Mouse (Mus musculus) cerebellum, adult 9-11 months (tissue): ENCODE measurements around the gene Gm8947.

Experiments
- DNase-seq: peaks from one replicate; pipeline ENCODE4 v3.0.0; 2022

Gm8947 gene

GRCm38 (mm10) chr1:151228320-151228989, 36.3 kb downstream of the Gm8947 start:
- DNase-seq = no peak

DNA sequence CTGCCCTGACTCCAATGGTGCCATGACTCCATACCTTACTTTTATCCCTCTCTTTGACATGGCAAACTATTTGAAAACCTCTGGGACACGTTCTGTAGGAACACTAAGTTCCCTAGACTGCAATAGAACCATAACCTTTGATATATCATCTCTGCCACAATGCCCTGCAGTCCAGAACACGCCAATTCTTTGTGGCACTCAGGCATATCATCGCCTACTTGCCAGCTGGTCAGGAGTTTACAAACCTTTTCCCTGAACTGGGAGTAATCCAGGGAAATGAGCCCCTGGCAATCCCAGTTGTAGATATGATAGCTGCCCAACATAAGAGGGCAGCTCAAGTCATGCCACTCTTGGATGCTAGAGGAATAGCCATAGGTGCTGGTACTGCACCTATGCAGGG, 40.2 kb downstream of the Gm8947 start:
- no peak for DNase-seq

DNA sequence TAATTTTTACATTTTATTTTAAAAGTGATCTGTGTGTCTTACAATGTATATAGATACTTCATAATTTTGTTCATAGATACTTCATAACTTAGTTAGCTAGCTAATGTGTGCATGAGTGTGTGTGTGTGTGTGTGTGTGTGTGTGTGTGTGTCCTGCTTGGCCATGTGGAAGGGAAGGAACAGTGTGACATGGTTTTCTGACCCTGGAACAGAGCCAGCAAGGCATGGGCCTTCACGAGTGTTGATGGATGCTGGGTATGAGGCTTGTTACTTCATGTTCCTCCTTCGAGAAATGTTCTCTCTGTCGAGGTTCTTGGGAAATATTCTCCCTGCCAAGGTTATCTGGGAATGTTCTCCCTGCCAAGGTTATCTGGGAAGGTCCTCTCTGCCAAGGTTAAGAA, 41.6 kb downstream of the Gm8947 start:
- DNase-seq = no peak

DNA sequence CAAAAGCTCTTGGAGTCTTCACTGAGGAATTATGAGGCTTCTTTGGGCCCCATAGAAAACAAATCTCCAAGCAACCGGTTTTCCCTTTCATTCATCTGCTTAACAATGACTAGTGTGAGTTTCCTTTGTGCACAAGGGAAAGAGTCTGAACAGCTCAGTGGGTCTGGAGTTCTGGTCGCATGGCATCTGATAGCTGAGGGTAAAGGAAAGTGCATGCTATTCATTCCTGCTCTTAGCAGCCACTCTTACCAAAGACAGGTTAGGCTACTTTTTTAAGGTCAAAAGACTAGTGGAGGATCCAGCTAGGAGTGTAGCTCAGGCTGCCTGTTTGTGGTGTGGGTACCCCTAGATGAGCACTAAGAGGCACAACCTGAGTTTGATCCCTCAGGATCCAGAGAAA, 43.4 kb downstream of the Gm8947 start:
- no peak for DNase-seq

GRCm38 (mm10) chr1:151236141-151236930, 44.2 kb downstream of the Gm8947 start:
- DNase-seq = no peak

DNA sequence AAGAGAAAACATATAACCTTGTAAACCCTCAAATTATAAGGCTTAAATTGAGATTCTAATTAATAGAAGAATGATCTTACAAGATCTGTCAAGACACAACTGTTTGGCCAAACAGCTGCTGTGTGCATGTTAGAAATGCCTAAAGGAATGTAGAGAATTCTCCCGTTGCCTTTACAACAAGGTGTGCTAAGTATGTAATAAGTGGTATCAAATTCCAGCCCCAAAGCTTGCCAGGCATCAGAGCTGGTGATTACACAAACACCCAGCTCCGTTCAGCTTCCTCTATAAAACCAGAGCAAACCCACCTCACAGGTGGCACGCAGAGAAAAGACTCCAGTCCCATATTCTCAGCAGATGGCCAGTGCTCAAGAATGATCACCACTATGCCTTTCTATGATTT, 45.6 kb downstream of the Gm8947 start:
- DNase-seq = no peak

- no peak for DNase-seq
These were observed 51.2 kb downstream of the Gm8947 start for GRCm38 (mm10) chr1:151243332-151243731.
